Mouse (Mus musculus): ENCODE measurements around the gene Letm1.

DNA sequence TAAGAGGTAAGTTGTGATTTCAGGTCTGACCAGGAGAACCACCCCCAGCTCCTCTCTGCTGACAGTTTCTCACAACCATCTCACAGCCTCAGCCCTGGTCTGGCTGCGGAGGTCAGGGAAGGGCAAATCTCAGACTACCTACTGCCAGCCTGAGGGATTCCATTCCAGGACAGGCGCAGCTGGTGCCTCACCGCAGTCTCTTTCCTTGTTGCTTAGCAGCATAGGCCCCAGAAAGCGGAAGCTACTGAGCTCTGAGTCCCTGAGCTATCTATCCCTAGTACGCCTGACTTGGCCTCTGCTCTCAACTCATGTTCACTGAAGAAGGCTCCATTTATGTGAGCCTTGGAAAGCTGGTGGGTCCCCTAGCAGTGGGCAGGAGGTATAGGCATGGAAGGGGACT lies 64.2 kb downstream of the Letm1 start:
- TF ChIP-seq CTCF (IDR thresholded peaks at IDR 0.05) (no peak), POLR2A (IDR thresholded peaks at IDR 0.05; ENCODE audit: insufficient read depth, low read depth, low read length) (no peak), EP300 (IDR thresholded peaks at IDR 0.05; ENCODE audit: insufficient read depth, low read depth, low read length) (no peak)
